Mouse (Mus musculus): ENCODE measurements around the gene Thbs1. TPM values are rescaled to one million over a fixed set of nuclear protein-coding genes. Genes with fewer than 3 reads are reported as not detected.

Gene Thbs1
- polyA plus RNA-seq, 1 experiment from 2014 or later, result 50.8 TPM

- Histone ChIP-seq H3K4me1 (ENCODE audit: insufficient read depth, low read depth, low read length) (no peaks in the 10 kb centered on the region), H3K27me3 (replicated peaks; ENCODE audit: insufficient read depth, low read length) (no peaks in the 10 kb centered on the region), H3K4me3 (ENCODE audit: low read depth, low read length) (no peak overlapping the region), H3K36me3 (ENCODE audit: insufficient read depth, low read length) (no peaks in the 10 kb centered on the region), H3K9me3 (ENCODE audit: low read length) (no peaks in the 10 kb centered on the region), H3K4me2 (replicated peaks; ENCODE audit: low read depth, low read length) (no peak overlapping the region), H3K9ac (replicated peaks; ENCODE audit: low read depth) (no peak overlapping the region), H3K27ac (ENCODE audit: low read length) (no peak overlapping the region; the same call in 1 of the 2 replicates)
- ATAC-seq (peak; percentile 55), DNase-seq (ENCODE audit: low spot score) (peak; percentile 89)
- TF ChIP-seq CTCF (IDR thresholded peaks at IDR 0.05) (peak; percentile 15; the same call in 1 of the 2 replicates), EP300 (IDR thresholded peaks at IDR 0.05) (peak; percentile 53)
- 59% methylated on average over 12 of the region's 12 CpGs for WGBS
These were observed 38.3 kb downstream of the Thbs1 start for GRCm38 (mm10) chr2:118149855-118150563.

- Histone ChIP-seq H3K4me1 (ENCODE audit: insufficient read depth, low read depth, low read length) (no peaks in the 10 kb centered on the region; the same call in 1 of the 2 replicates), H3K36me3 (ENCODE audit: insufficient read depth, low read length) (no peaks in the 10 kb centered on the region), H3K27me3 (replicated peaks; ENCODE audit: insufficient read depth, low read length) (no peaks in the 10 kb centered on the region), H3K4me3 (ENCODE audit: low read depth, low read length) (no peak overlapping the region), H3K9ac (replicated peaks; ENCODE audit: low read depth) (no peak overlapping the region), H3K4me2 (replicated peaks; ENCODE audit: low read depth, low read length) (no peak overlapping the region), H3K27ac (ENCODE audit: low read length) (no peak overlapping the region), H3K9me3 (ENCODE audit: low read length) (no peaks in the 10 kb centered on the region)
- no peak for DNase-seq (ENCODE audit: low spot score)
- no peak for ATAC-seq
- TF ChIP-seq EP300 (IDR thresholded peaks at IDR 0.05) (no peak), CTCF (IDR thresholded peaks at IDR 0.05) (no peak)
- WGBS, result 86% methylated on average over 3 of the region's 3 CpGs
These were observed 46.4 kb downstream of the Thbs1 start for GRCm38 (mm10) chr2:118158095-118158494.

- no peak for TF ChIP-seq EP300 (IDR thresholded peaks at IDR 0.05)
- no peak for TF ChIP-seq CTCF (IDR thresholded peaks at IDR 0.05)
- H3K27ac ChIP-seq (ENCODE audit: low read length), result no peak overlapping the region
These were observed 47.5 kb downstream of the Thbs1 start for GRCm38 (mm10) chr2:118159126-118159525.

DNA sequence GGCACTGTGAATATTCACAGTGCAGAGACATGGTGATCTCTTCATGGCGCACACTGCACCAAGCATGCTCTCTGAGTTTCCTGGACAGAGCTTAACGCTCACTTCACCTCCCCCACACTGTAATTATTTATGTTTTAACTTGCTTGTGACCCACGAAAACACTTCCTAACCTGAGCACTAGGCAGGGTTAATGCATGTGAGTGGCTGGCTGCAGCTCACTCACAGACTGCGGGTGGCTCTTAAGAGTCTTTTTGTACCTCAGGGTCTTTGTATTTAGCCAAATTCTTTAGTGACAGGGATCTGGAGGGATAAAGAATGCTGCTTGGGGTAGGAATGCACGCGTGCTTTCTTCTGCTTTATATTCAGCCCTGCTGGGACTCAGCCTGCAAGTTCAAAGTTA is 48.9 kb downstream of the Thbs1 start:
- Histone ChIP-seq H3K9ac (replicated peaks; ENCODE audit: low read depth) (no peak overlapping the region), H3K27ac (ENCODE audit: low read length) (no peak overlapping the region), H3K4me3 (ENCODE audit: low read depth, low read length) (no peak overlapping the region), H3K9me3 (ENCODE audit: low read length) (no peaks in the 10 kb centered on the region), H3K27me3 (replicated peaks; ENCODE audit: insufficient read depth, low read length) (no peaks in the 10 kb centered on the region), H3K4me1 (ENCODE audit: insufficient read depth, low read depth, low read length) (no peaks in the 10 kb centered on the region; the same call in 1 of the 2 replicates), H3K4me2 (replicated peaks; ENCODE audit: low read depth, low read length) (no peak overlapping the region), H3K36me3 (ENCODE audit: insufficient read depth, low read length) (no peaks in the 10 kb centered on the region)
- TF ChIP-seq EP300 (IDR thresholded peaks at IDR 0.05), result no peak
- TF ChIP-seq CTCF (IDR thresholded peaks at IDR 0.05), result no peak
- ATAC-seq, result no peak
- no peak for DNase-seq (ENCODE audit: low spot score)
- WGBS, result 25% methylated on average over 6 of the region's 6 CpGs

More at GRCm38 (mm10) chr2:118159126-118159525, 47.5 kb downstream of the Thbs1 start:
- no peaks in the 10 kb centered on the region for H3K9me3 ChIP-seq (ENCODE audit: low read length)
- H3K4me1 ChIP-seq (ENCODE audit: insufficient read depth, low read depth, low read length), result no peaks in the 10 kb centered on the region; the same call in 1 of the 2 replicates
- no peak for DNase-seq (ENCODE audit: low spot score)
- ATAC-seq, result no peak
- no peak overlapping the region for H3K4me2 ChIP-seq (replicated peaks; ENCODE audit: low read depth, low read length)
- no peak overlapping the region for H3K4me3 ChIP-seq (ENCODE audit: low read depth, low read length)
- no peak overlapping the region for H3K9ac ChIP-seq (replicated peaks; ENCODE audit: low read depth)
- WGBS, result 57% methylated on average over 6 of the region's 6 CpGs
- no peaks in the 10 kb centered on the region for H3K27me3 ChIP-seq (replicated peaks; ENCODE audit: insufficient read depth, low read length)
- H3K36me3 ChIP-seq (ENCODE audit: insufficient read depth, low read length), result no peaks in the 10 kb centered on the region

GRCm38 (mm10) chr2:118160991-118161390 is 49.3 kb downstream of the Thbs1 start:
- Histone ChIP-seq H3K27me3 (replicated peaks; ENCODE audit: insufficient read depth, low read length) (no peaks in the 10 kb centered on the region), H3K27ac (ENCODE audit: low read length) (no peak overlapping the region), H3K9me3 (ENCODE audit: low read length) (no peaks in the 10 kb centered on the region), H3K4me1 (ENCODE audit: insufficient read depth, low read depth, low read length) (no peaks in the 10 kb centered on the region; the same call in 1 of the 2 replicates), H3K9ac (replicated peaks; ENCODE audit: low read depth) (no peak overlapping the region), H3K36me3 (ENCODE audit: insufficient read depth, low read length) (no peaks in the 10 kb centered on the region), H3K4me2 (replicated peaks; ENCODE audit: low read depth, low read length) (no peak overlapping the region), H3K4me3 (ENCODE audit: low read depth, low read length) (no peak overlapping the region)
- 73% methylated on average over 2 of the region's 2 CpGs for WGBS
- TF ChIP-seq CTCF (IDR thresholded peaks at IDR 0.05) (no peak), EP300 (IDR thresholded peaks at IDR 0.05) (no peak)
- no peak for ATAC-seq
- DNase-seq (ENCODE audit: low spot score), result no peak

GRCm38 (mm10) chr2:118162486-118162885 is 50.8 kb downstream of the Thbs1 start:
- H3K9me3 ChIP-seq (ENCODE audit: low read length), result no peaks in the 10 kb centered on the region
- TF ChIP-seq CTCF (IDR thresholded peaks at IDR 0.05) (no peak), EP300 (IDR thresholded peaks at IDR 0.05) (no peak)
- H3K9ac ChIP-seq (replicated peaks; ENCODE audit: low read depth), result no peak overlapping the region
- no peak overlapping the region for H3K4me3 ChIP-seq (ENCODE audit: low read depth, low read length)
- no peaks in the 10 kb centered on the region for H3K36me3 ChIP-seq (ENCODE audit: insufficient read depth, low read length)
- no peaks in the 10 kb centered on the region for H3K4me1 ChIP-seq (ENCODE audit: insufficient read depth, low read depth, low read length)
- no peaks in the 10 kb centered on the region for H3K27me3 ChIP-seq (replicated peaks; ENCODE audit: insufficient read depth, low read length)
- WGBS, result 60% methylated on average over 5 of the region's 5 CpGs
- DNase-seq (ENCODE audit: low spot score) (no peak), ATAC-seq (no peak)
- H3K4me2 ChIP-seq (replicated peaks; ENCODE audit: low read depth, low read length), result no peak overlapping the region
- H3K27ac ChIP-seq (ENCODE audit: low read length), result no peak overlapping the region

Measured in lung, postnatal 0 days (tissue).